Mouse (Mus musculus) liver, embryonic 13.5 days (tissue): ENCODE data around the gene Klf16. TPM values are rescaled to one million over a fixed set of nuclear protein-coding genes. Genes with fewer than 3 reads are reported as not detected.
"Not testable (repeated sequence)": the region's sequence is repeated elsewhere in the genome, so short reads cannot be mapped to it uniquely, and the experiment has no call there.

Experiments used
- ATAC-seq: fragments of 200-750 bp; cut with Nextera tagmentation; 2 replicates; pipeline ENCODE4 v1.8.0; 2017; ENCODE audit warnings: low read depth, mild to moderate bottlenecking, moderate number of reproducible peaks, moderate library complexity
- DNase-seq: peaks from one replicate; pipeline ENCODE4 v3.0.0; 2022
- H3K27ac ChIP-seq: fragments of 300-500 bp; sonication (generic); 2 replicates; pipeline ENCODE4 v1.5.1; 2015; ENCODE audit warnings: moderate library complexity, mild to moderate bottlenecking, inconsistent platforms
- H3K27me3 ChIP-seq: fragments of 300-500 bp; sonication (generic); 2 replicates; pipeline ENCODE4 v1.6.1; 2015; ENCODE audit warnings: mild to moderate bottlenecking, inconsistent platforms
- H3K36me3 ChIP-seq: fragments of 300-500 bp; sonication (generic); 2 replicates; pipeline ENCODE4 v1.6.1; 2015; ENCODE audit warnings: mild to moderate bottlenecking, inconsistent platforms
- H3K4me1 ChIP-seq: fragments of 300-500 bp; sonication (generic); replicated peaks from 2 replicates; pipeline ENCODE4 v1.6.1; 2015; ENCODE audit warnings: inconsistent platforms
- H3K4me2 ChIP-seq: fragments of 300-500 bp; sonication (generic); 2 replicates; pipeline ENCODE4 v1.6.1; 2015; ENCODE audit warnings: inconsistent platforms, mild to moderate bottlenecking, moderate library complexity
- H3K4me3 ChIP-seq: fragments of 300-500 bp; sonication (generic); replicated peaks from 2 replicates; pipeline ENCODE4 v1.5.1; 2015; ENCODE audit warnings: mild to moderate bottlenecking, inconsistent platforms
- H3K9ac ChIP-seq: fragments of 300-500 bp; sonication (generic); 2 replicates; pipeline ENCODE4 v1.6.1; 2015; ENCODE audit warnings: mild to moderate bottlenecking, inconsistent platforms
- H3K9me3 ChIP-seq: fragments of 300-500 bp; sonication (generic); replicated peaks from 2 replicates; pipeline ENCODE4 v1.6.1; 2016; ENCODE audit warnings: inconsistent platforms
- WGBS: fragments of 180-500 bp; shearing (Covaris S2); methylation state at CpG from one replicate; pipeline ENCODE4 v1.1.7; 2015; ENCODE audit not compliant: insufficient replicate concordance; 5-methylcytosine and 5-hydroxymethylcytosine counted together
- polyA plus RNA-seq: library from polyadenylated mRNA; unstranded; fragments of >200 nt; fragmentation: Nextera tagmentation; extraction: Ambion mirVana; gene quantifications from 2 replicates; pipeline ENCODE4 v1.2.1, GENCODE M21; 2015

Gene Klf16
- polyA plus RNA-seq, 1 experiment from 2014 or later = 14.1 TPM

- H3K9ac ChIP-seq = 0 out of 2 replicates have a peak overlapping the region, but pooled peaks have one; percentile 9
- H3K4me1 ChIP-seq = peaks cover 34% of the 10 kb centered on the region
- no peak overlapping the region for H3K4me2 ChIP-seq
- ATAC-seq (no peak), DNase-seq (no peak)
- H3K4me3 ChIP-seq = no peak overlapping the region
- peaks cover 30% of the 10 kb centered on the region for H3K36me3 ChIP-seq
- H3K9me3 ChIP-seq = no peaks in the 10 kb centered on the region
- 57% methylated on average over 9 of the region's 9 CpGs for WGBS
- no peaks in the 10 kb centered on the region for H3K27me3 ChIP-seq
- H3K27ac ChIP-seq = no peak overlapping the region
Measured at GRCm38 (mm10) chr10:80618181-80618580, 41.1 kb upstream of the Klf16 start.

GRCm38 (mm10) chr10:80614351-80614750, 37.2 kb upstream of the Klf16 start:
- Histone ChIP-seq H3K4me2 (no peak overlapping the region), H3K9me3 (no peaks in the 10 kb centered on the region), H3K27me3 (no peaks in the 10 kb centered on the region), H3K27ac (no peak overlapping the region; the same call in 1 of the 2 replicates), H3K9ac (no peak overlapping the region), H3K4me3 (no peak overlapping the region), H3K4me1 (peaks cover 28% of the 10 kb centered on the region), H3K36me3 (peaks cover 62% of the 10 kb centered on the region)
- no peak for ATAC-seq
- 82% methylated on average over 6 of the region's 6 CpGs for WGBS
- no peak for DNase-seq

GRCm38 (mm10) chr10:80613821-80614220, 36.7 kb upstream of the Klf16 start:
- Histone ChIP-seq H3K9me3 (no peaks in the 10 kb centered on the region), H3K36me3 (peaks cover 67% of the 10 kb centered on the region), H3K27me3 (no peaks in the 10 kb centered on the region), H3K4me1 (peaks cover 29% of the 10 kb centered on the region), H3K4me2 (no peak overlapping the region), H3K9ac (no peak overlapping the region), H3K4me3 (no peak overlapping the region), H3K27ac (no peak overlapping the region)
- ATAC-seq = no peak
- DNase-seq = no peak
- WGBS = 71% methylated on average over 3 of the region's 3 CpGs

GRCm38 (mm10) chr10:80611905-80612304, 34.8 kb upstream of the Klf16 start:
- no peak overlapping the region for H3K9ac ChIP-seq
- H3K4me1 ChIP-seq = peaks cover 41% of the 10 kb centered on the region
- peaks cover 86% of the 10 kb centered on the region for H3K36me3 ChIP-seq
- H3K27ac ChIP-seq = no peak overlapping the region
- DNase-seq = no peak
- H3K4me3 ChIP-seq = no peak overlapping the region
- 85% methylated on average over 3 of the region's 3 CpGs for WGBS
- H3K4me2 ChIP-seq = no peak overlapping the region
- ATAC-seq = no peak
- H3K9me3 ChIP-seq = no peaks in the 10 kb centered on the region
- no peaks in the 10 kb centered on the region for H3K27me3 ChIP-seq

- Histone ChIP-seq H3K4me1 (peaks cover 50% of the 10 kb centered on the region), H3K4me2 (no peak overlapping the region), H3K4me3 (no peak overlapping the region), H3K9ac (0 out of 2 replicates have a peak overlapping the region, but pooled peaks have one; percentile 28), H3K36me3 (peaks cover 92% of the 10 kb centered on the region), H3K9me3 (no peaks in the 10 kb centered on the region), H3K27me3 (no peaks in the 10 kb centered on the region), H3K27ac (peak overlapping the region; percentile 63)
- ATAC-seq (no peak), DNase-seq (no peak)
- 45% methylated on average over 4 of the region's 4 CpGs for WGBS
Measured at GRCm38 (mm10) chr10:80611024-80611423, 33.9 kb upstream of the Klf16 start.

- Histone ChIP-seq H3K36me3 (peaks cover 88% of the 10 kb centered on the region), H3K4me3 (no peak overlapping the region), H3K4me2 (no peak overlapping the region), H3K27ac (peak overlapping the region; percentile 63), H3K27me3 (no peaks in the 10 kb centered on the region), H3K4me1 (peaks cover 52% of the 10 kb centered on the region), H3K9me3 (no peaks in the 10 kb centered on the region), H3K9ac (0 out of 2 replicates have a peak overlapping the region, but pooled peaks have one; percentile 28)
- no peak for DNase-seq
- WGBS = 79% methylated on average over 9 of the region's 9 CpGs
- ATAC-seq = no peak
Measured at GRCm38 (mm10) chr10:80610116-80610785, 33.1 kb upstream of the Klf16 start.

GRCm38 (mm10) chr10:80609269-80609924, 32.3 kb upstream of the Klf16 start:
- no peak overlapping the region for H3K4me2 ChIP-seq
- H3K36me3 ChIP-seq = peaks cover 81% of the 10 kb centered on the region
- DNase-seq = no peak
- H3K4me1 ChIP-seq = peaks cover 60% of the 10 kb centered on the region
- 85% methylated on average over 10 of the region's 10 CpGs for WGBS
- H3K27me3 ChIP-seq = no peaks in the 10 kb centered on the region
- no peak for ATAC-seq
- no peak overlapping the region; the same call in 1 of the 2 replicates for H3K27ac ChIP-seq
- H3K9me3 ChIP-seq = no peaks in the 10 kb centered on the region
- H3K4me3 ChIP-seq = no peak overlapping the region
- H3K9ac ChIP-seq = no peak overlapping the region

- no peaks in the 10 kb centered on the region for H3K27me3 ChIP-seq
- peaks cover 70% of the 10 kb centered on the region for H3K4me1 ChIP-seq
- peak overlapping the region; percentile 36 for H3K27ac ChIP-seq
- H3K36me3 ChIP-seq = peaks cover 73% of the 10 kb centered on the region
- no peak overlapping the region for H3K4me3 ChIP-seq
- H3K4me2 ChIP-seq = no peak overlapping the region
- H3K9me3 ChIP-seq = no peaks in the 10 kb centered on the region
- DNase-seq (no peak), ATAC-seq (no peak)
- WGBS = 77% methylated on average over 3 of the region's 3 CpGs
- H3K9ac ChIP-seq = 0 out of 2 replicates have a peak overlapping the region, but pooled peaks have one; percentile 5
Measured at GRCm38 (mm10) chr10:80608435-80608834, 31.3 kb upstream of the Klf16 start.

- Histone ChIP-seq H3K9me3 (no peaks in the 10 kb centered on the region), H3K9ac (0 out of 2 replicates have a peak overlapping the region, but pooled peaks have one; percentile 22), H3K27ac (peak overlapping the region; percentile 25; the same call in 1 of the 2 replicates), H3K4me1 (peaks cover 81% of the 10 kb centered on the region), H3K4me3 (no peak overlapping the region), H3K36me3 (peaks cover 58% of the 10 kb centered on the region), H3K4me2 (no peak overlapping the region), H3K27me3 (no peaks in the 10 kb centered on the region)
- 95% methylated on average over 34 of the region's 34 CpGs for WGBS
- ATAC-seq (no peak), DNase-seq (no peak)
Measured at GRCm38 (mm10) chr10:80606737-80607350, 29.7 kb upstream of the Klf16 start.

GRCm38 (mm10) chr10:80606306-80606705, 29.2 kb upstream of the Klf16 start:
- ATAC-seq = no peak
- H3K9ac ChIP-seq = 0 out of 2 replicates have a peak overlapping the region, but pooled peaks have one; percentile 22
- no peak overlapping the region for H3K4me2 ChIP-seq
- no peaks in the 10 kb centered on the region for H3K27me3 ChIP-seq
- H3K36me3 ChIP-seq = peaks cover 53% of the 10 kb centered on the region
- DNase-seq = no peak
- WGBS = 79% methylated on average over 23 of the region's 23 CpGs
- H3K4me3 ChIP-seq = no peak overlapping the region
- H3K9me3 ChIP-seq = no peaks in the 10 kb centered on the region
- H3K27ac ChIP-seq = peak overlapping the region; percentile 25; the same call in 1 of the 2 replicates
- peaks cover 86% of the 10 kb centered on the region for H3K4me1 ChIP-seq

- H3K4me1 ChIP-seq = peaks cover 87% of the 10 kb centered on the region
- H3K36me3 ChIP-seq = peaks cover 52% of the 10 kb centered on the region
- H3K27ac ChIP-seq = peak within 1 kb of the TSS; percentile 94
- 81% methylated on average over 4 of the region's 4 CpGs for WGBS
- not testable (repeated sequence) for ATAC-seq, H3K27me3 ChIP-seq, H3K9me3 ChIP-seq, DNase-seq
- 0 out of 2 replicates have a peak within 1 kb of the TSS, but pooled peaks have one; percentile 69 for H3K4me3 ChIP-seq
- peak within 1 kb of the TSS; percentile 77 for H3K9ac ChIP-seq
- peak within 1 kb of the TSS; percentile 92 for H3K4me2 ChIP-seq
Measured at GRCm38 (mm10) chr10:80605721-80606120, 28.6 kb upstream of the Klf16 start, which contains the start of gene Gm49322. Gm49322 (plus strand) TSS chr10:80606021.
